Comparison of ENCODE assay signal across 9 mouse cellular contexts in genomic region chr2:153107046-153107766, GRCm38 (mm10). TPM values are rescaled to one million over a fixed set of nuclear protein-coding genes. Genes with fewer than 3 reads are reported as not detected.
A peak's percentile ranks its signal among the peaks of the same experiment; 100 is the strongest.
DNase-seq lines count a peak whose midpoint lies in the region; ATAC-seq and TF ChIP-seq lines count a peak whose summit lies in the region.
"Had no signal": no experiment of that assay in that cellular context is flagged by ENCODE, and none has a peak within 500 bp of the region (broad histone marks: within the 10 kb centered on the region; RNA-seq: fewer than 3 reads in every experiment).

No protein-coding gene starts in this region.

- H3K4me1 ChIP-seq in lung, embryonic 14.5 days (ENCODE audit: insufficient read depth) = 0 out of 2 replicates have a peak, but pooled peaks cover 7% of the 10 kb centered on the region
- H3K4me1 ChIP-seq in forebrain, embryonic 11.5 days (replicated peaks; ENCODE audit: control insufficient read depth, insufficient read depth, low read length) = peaks cover 5% of the 10 kb centered on the region
- peaks cover 17% of the 10 kb centered on the region for H3K4me1 ChIP-seq in limb, embryonic 13.5 days

- TF ChIP-seq CTCF in lung, embryonic 14.5 days (IDR thresholded peaks at IDR 0.05; ENCODE audit: low read depth) = no peak
- no peak for TF ChIP-seq CTCF in layer of hippocampus, adult 2 months (conservative IDR thresholded peaks at IDR 0.05)

- no peak overlapping the region for H3K27ac ChIP-seq in lung, embryonic 14.5 days (ENCODE audit: low read depth)
- no peak overlapping the region for H3K27ac ChIP-seq in forebrain, embryonic 11.5 days (ENCODE audit: low read depth, low read length)
- H3K27ac ChIP-seq in limb, embryonic 13.5 days = no peak overlapping the region
- H3K27ac ChIP-seq in layer of hippocampus, adult 2 months = no peak overlapping the region

- DNase-seq in lung, embryonic 14.5 days = peak; percentile 47
- no peak for DNase-seq in lung, postnatal 10 days
- peak; percentile 63 for DNase-seq in forebrain, embryonic 11.5 days (ENCODE audit: low spot score)
- peak; percentile 45 for DNase-seq in retina, embryonic 14.5 days (ENCODE audit: low spot score)
- no peak for DNase-seq in T-cell, adult 2 months (ENCODE audit: low spot score)
- no peak for DNase-seq in thymus, postnatal 25 days
- DNase-seq in layer of hippocampus, adult 2 months (ENCODE audit: low spot score in 2 of 2) = no peak
- DNase-seq: lung, postnatal 14 days had no signal

- H3K4me3 ChIP-seq in lung, embryonic 14.5 days (ENCODE audit: low read depth, low read length) = peak overlapping the region; percentile 44
- H3K4me3 ChIP-seq in forebrain, embryonic 11.5 days (ENCODE audit: low read depth, low read length) = no peak overlapping the region
- H3K4me3 ChIP-seq in limb, embryonic 13.5 days = peak overlapping the region; percentile 47
- no peak overlapping the region for H3K4me3 ChIP-seq in layer of hippocampus, adult 2 months

- ATAC-seq in lung, embryonic 14.5 days (ENCODE audit: insufficient read depth) = peak; percentile 76
- 0 out of 2 replicates have a peak, but pooled peaks have one; percentile 51 for ATAC-seq in forebrain, embryonic 11.5 days (replicated peaks; ENCODE audit: low FRiP score)
- ATAC-seq in limb, embryonic 13.5 days (ENCODE audit: low FRiP score, low read depth) = 0 out of 2 replicates have a peak, but pooled peaks have one; percentile 24

- no peaks in the 10 kb centered on the region for H3K9me3 ChIP-seq in lung, embryonic 14.5 days (ENCODE audit: low read depth, low read length)
- no peaks in the 10 kb centered on the region for H3K9me3 ChIP-seq in forebrain, embryonic 11.5 days (ENCODE audit: control insufficient read depth, low read length)
- H3K9me3 ChIP-seq in limb, embryonic 13.5 days = no peaks in the 10 kb centered on the region

- no peaks in the 10 kb centered on the region for H3K36me3 ChIP-seq in lung, embryonic 14.5 days (ENCODE audit: insufficient read depth)
- no peaks in the 10 kb centered on the region for H3K36me3 ChIP-seq in forebrain, embryonic 11.5 days (ENCODE audit: control insufficient read depth, insufficient read depth, low read length)
- H3K36me3 ChIP-seq in limb, embryonic 13.5 days = no peaks in the 10 kb centered on the region

- peaks cover 44% of the 10 kb centered on the region for H3K27me3 ChIP-seq in lung, embryonic 14.5 days (ENCODE audit: insufficient read depth, low read length)
- H3K27me3 ChIP-seq in forebrain, embryonic 11.5 days (ENCODE audit: control insufficient read depth, insufficient read depth, low read length) = peaks cover 31% of the 10 kb centered on the region
- peaks cover 76% of the 10 kb centered on the region for H3K27me3 ChIP-seq in limb, embryonic 13.5 days

- no peak overlapping the region for H3K9ac ChIP-seq in lung, embryonic 14.5 days
- no peak overlapping the region for H3K9ac ChIP-seq in forebrain, embryonic 11.5 days (ENCODE audit: low read length)
- H3K9ac ChIP-seq in limb, embryonic 13.5 days = no peak overlapping the region

- WGBS in lung, embryonic 14.5 days = 29% methylated on average over 23 of the region's 23 CpGs
- 31% methylated on average over 23 of the region's 23 CpGs for WGBS in forebrain, embryonic 11.5 days
- 32% methylated on average over 23 of the region's 23 CpGs for WGBS in limb, embryonic 13.5 days

- H3K4me2 ChIP-seq in lung, embryonic 14.5 days = peak overlapping the region; percentile 82
- peak overlapping the region; percentile 71; the same call in 1 of the 2 replicates for H3K4me2 ChIP-seq in forebrain, embryonic 11.5 days (ENCODE audit: low read depth, low read length, severe bottlenecking)
- peak overlapping the region; percentile 76 for H3K4me2 ChIP-seq in limb, embryonic 13.5 days (replicated peaks)

RNA-seq across cellular contexts. Expression of gene Hck, which starts 1.1 kb away (rescaled TPM):
- 2.6 and 3.7 TPM in 2 replicates for polyA plus RNA-seq in lung, embryonic 14.5 days (2014; fragmentation: Nextera tagmentation; extraction: Ambion mirVana)
- polyA plus RNA-seq in forebrain, embryonic 11.5 days (2014; fragmentation: Nextera tagmentation; extraction: Ambion mirVana) = 1.8 TPM in 2 replicates
- polyA plus RNA-seq in limb, embryonic 13.5 days (2015; fragmentation: Nextera tagmentation; extraction: Ambion mirVana) = 6.7 and 7.9 TPM in 2 replicates
- 1 to 10 TPM; 1.9 to 2.2 TPM for total RNA-seq in layer of hippocampus, adult 2 months (2021)

RNA-seq across cellular contexts. Expression of gene Ccm2l, which starts 41.5 kb away (rescaled TPM):
- 5.7 and 6.0 TPM in 2 replicates for polyA plus RNA-seq in lung, embryonic 14.5 days (2014; fragmentation: Nextera tagmentation; extraction: Ambion mirVana)
- 0.99 and 1.3 TPM in 2 replicates for polyA plus RNA-seq in forebrain, embryonic 11.5 days (2014; fragmentation: Nextera tagmentation; extraction: Ambion mirVana)
- 1.7 and 1.9 TPM in 2 replicates for polyA plus RNA-seq in limb, embryonic 13.5 days (2015; fragmentation: Nextera tagmentation; extraction: Ambion mirVana)
- total RNA-seq in layer of hippocampus, adult 2 months (2021) = 1 to 10 TPM; 4.9 to 6.6 TPM

RNA-seq across cellular contexts. Expression of gene Tm9sf4, which starts 53.9 kb away (rescaled TPM):
- polyA plus RNA-seq in lung, embryonic 14.5 days (2014; fragmentation: Nextera tagmentation; extraction: Ambion mirVana) = 90.2 and 90.9 TPM in 2 replicates
- polyA plus RNA-seq in forebrain, embryonic 11.5 days (2014; fragmentation: Nextera tagmentation; extraction: Ambion mirVana) = 71.8 and 79.4 TPM in 2 replicates
- 93.9 and 101 TPM in 2 replicates for polyA plus RNA-seq in limb, embryonic 13.5 days (2015; fragmentation: Nextera tagmentation; extraction: Ambion mirVana)
- 100 to 1,000 TPM in 1 of 2 experiments, 10 to 100 TPM in 1; 96.8 to 101 TPM for total RNA-seq in layer of hippocampus, adult 2 months (2021)

Comparison
In these comparisons a context has a peak if more than half of its experiments do, and no peak if none do; other contexts are left out.
1. DNase-seq: peak in lung, embryonic 14.5 days (single experiment), forebrain, embryonic 11.5 days (single experiment) and retina, embryonic 14.5 days (single experiment); none in lung, postnatal 10 days (single experiment), T-cell, adult 2 months (single experiment), thymus, postnatal 25 days (single experiment) and layer of hippocampus, adult 2 months (0 of 2).
2. ATAC-seq: peak in every context shown above with its lines; median percentile 76 in lung, embryonic 14.5 days; 51 in forebrain, embryonic 11.5 days; 24 in limb, embryonic 13.5 days.
3. H3K4me3 ChIP-seq: peak in lung, embryonic 14.5 days (single experiment) and limb, embryonic 13.5 days (single experiment); none in forebrain, embryonic 11.5 days (single experiment) and layer of hippocampus, adult 2 months (single experiment).
4. Peak in every context shown above with its lines, with median percentiles within 50 percentile points of each other: H3K4me2 ChIP-seq.